Comparison of ENCODE assay signal across 9 mouse cellular contexts in the genomic region with DNA sequence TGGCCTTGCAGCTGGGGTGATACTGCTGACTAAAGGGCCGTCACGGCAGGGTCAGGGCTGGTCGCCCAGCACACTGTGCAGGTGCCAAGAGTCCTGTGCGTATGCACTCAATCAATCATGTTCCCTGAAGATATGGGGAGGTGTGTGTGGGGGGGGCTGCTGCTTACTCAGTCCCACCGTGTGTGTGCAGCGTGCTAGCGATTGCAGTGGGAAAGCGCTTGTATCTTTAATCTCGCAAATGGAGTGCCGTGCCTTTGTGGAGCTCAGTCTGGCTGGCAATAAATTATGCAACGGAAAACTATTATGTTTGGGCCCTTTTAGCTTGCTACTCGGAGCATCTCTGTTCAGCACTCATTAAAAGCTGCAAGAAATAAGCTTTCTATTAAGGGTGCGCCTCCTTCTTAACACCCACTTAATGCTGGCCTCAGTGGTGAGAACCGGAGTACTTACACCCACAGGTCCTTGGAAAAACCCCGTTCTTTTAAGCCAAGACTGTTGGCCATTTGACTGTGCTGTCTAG. TPM values are rescaled to one million over a fixed set of nuclear protein-coding genes. Genes with fewer than 3 reads are reported as not detected.
DNase-seq lines count a peak whose midpoint lies in the region; ATAC-seq and TF ChIP-seq lines count a peak whose summit lies in the region.
"Had no signal": no experiment of that assay in that cellular context is flagged by ENCODE, and none has a peak within 500 bp of the region (broad histone marks: within the 10 kb centered on the region; RNA-seq: fewer than 3 reads in every experiment).

No protein-coding gene starts in this region.

- peak; percentile 82 for ATAC-seq in forebrain, embryonic 13.5 days
- 0 out of 2 replicates have a peak, but pooled peaks have one; percentile 35 for ATAC-seq in hindbrain, embryonic 11.5 days (ENCODE audit: low FRiP score)
- ATAC-seq in megakaryocyte progenitor cell, adult 5-6 weeks (replicated peaks; ENCODE audit: poor library complexity) = no peak

- peak overlapping the region; percentile 8; the same call in 1 of the 2 replicates for H3K4me3 ChIP-seq in layer of hippocampus, adult 2 months
- peak overlapping the region; percentile 7; the same call in 1 of the 2 replicates for H3K4me3 ChIP-seq in forebrain, embryonic 13.5 days
- H3K4me3 ChIP-seq in hindbrain, embryonic 11.5 days (ENCODE audit: low read depth, low read length) = no peak overlapping the region
- H3K4me3 ChIP-seq in olfactory bulb, adult 2 months (ENCODE audit: insufficient read depth, low read depth, low read length) = no peak overlapping the region
- no peak overlapping the region for H3K4me3 ChIP-seq in lung, adult 2 months (replicated peaks; ENCODE audit: extremely low read depth, low read depth, low read length)
- H3K4me3 ChIP-seq: liver, embryonic 13.5 days had no signal

- no peaks in the 10 kb centered on the region for H3K36me3 ChIP-seq in forebrain, embryonic 13.5 days (ENCODE audit: poor library complexity, severe bottlenecking)
- no peaks in the 10 kb centered on the region for H3K36me3 ChIP-seq in hindbrain, embryonic 11.5 days (ENCODE audit: control insufficient read depth, insufficient read depth, low read length)
- H3K36me3 ChIP-seq: liver, embryonic 13.5 days had no signal

- H3K27me3 ChIP-seq in forebrain, embryonic 13.5 days = no peaks in the 10 kb centered on the region
- no peaks in the 10 kb centered on the region for H3K27me3 ChIP-seq in hindbrain, embryonic 11.5 days (ENCODE audit: control insufficient read depth, insufficient read depth, low read length)

- peaks cover 28% of the 10 kb centered on the region for H3K4me1 ChIP-seq in forebrain, embryonic 13.5 days
- H3K4me1 ChIP-seq in hindbrain, embryonic 11.5 days (replicated peaks; ENCODE audit: control insufficient read depth, insufficient read depth, low read length) = no peaks in the 10 kb centered on the region
- peaks cover 3% of the 10 kb centered on the region for H3K4me1 ChIP-seq in olfactory bulb, adult 2 months (ENCODE audit: control insufficient read depth, insufficient read depth, low read length)
- H3K4me1 ChIP-seq in lung, adult 2 months (ENCODE audit: control insufficient read depth, insufficient read depth, low read length) = no peaks in the 10 kb centered on the region

- H3K4me2 ChIP-seq in forebrain, embryonic 13.5 days = peak overlapping the region; percentile 46
- H3K4me2 ChIP-seq in hindbrain, embryonic 11.5 days (replicated peaks; ENCODE audit: low read depth, low read length) = no peak overlapping the region
- H3K4me2 ChIP-seq: liver, embryonic 13.5 days had no signal

- no peaks in the 10 kb centered on the region for H3K9me3 ChIP-seq in forebrain, embryonic 13.5 days (replicated peaks)
- H3K9me3 ChIP-seq in hindbrain, embryonic 11.5 days (ENCODE audit: control insufficient read depth, low read length) = no peaks in the 10 kb centered on the region
- H3K9me3 ChIP-seq: liver, embryonic 13.5 days had no signal

- H3K9ac ChIP-seq in forebrain, embryonic 13.5 days = 0 out of 2 replicates have a peak overlapping the region, but pooled peaks have one; percentile 37
- no peak overlapping the region for H3K9ac ChIP-seq in hindbrain, embryonic 11.5 days (ENCODE audit: low read depth, low read length)
- H3K9ac ChIP-seq: liver, embryonic 13.5 days had no signal

- 11% methylated on average over 15 of the region's 15 CpGs for WGBS in forebrain, embryonic 13.5 days
- 49% methylated on average over 15 of the region's 15 CpGs for WGBS in hindbrain, embryonic 11.5 days
- 27% methylated on average over 15 of the region's 15 CpGs for WGBS in olfactory bulb, adult 2 months
- 61% methylated on average over 15 of the region's 15 CpGs for WGBS in lung, adult 2 months

- no peak overlapping the region for H3K27ac ChIP-seq in layer of hippocampus, adult 2 months
- peak overlapping the region; percentile 76 for H3K27ac ChIP-seq in forebrain, embryonic 13.5 days
- no peak overlapping the region for H3K27ac ChIP-seq in hindbrain, embryonic 11.5 days (ENCODE audit: low read depth, low read length)
- no peak overlapping the region for H3K27ac ChIP-seq in olfactory bulb, adult 2 months (ENCODE audit: insufficient read depth, low read depth, low read length)
- H3K27ac ChIP-seq: liver, embryonic 13.5 days had no signal

- TF ChIP-seq POLR2A in olfactory bulb, adult 2 months (IDR thresholded peaks at IDR 0.05; ENCODE audit: insufficient read depth, low read depth, low read length) = no peak
- TF ChIP-seq POLR2A in lung, adult 2 months (IDR thresholded peaks at IDR 0.05; ENCODE audit: borderline replicate concordance, extremely low read depth, low read depth, low read length) = no peak

- DNase-seq in layer of hippocampus, adult 2 months (ENCODE audit: low spot score in 2 of 2) = no peak
- DNase-seq in layer of hippocampus, postnatal 10 days (ENCODE audit: low spot score in 2 of 2) = no peak
- no peak for DNase-seq in hindbrain, embryonic 11.5 days (ENCODE audit: low spot score)
- no peak for DNase-seq in lung, adult 2 months
- DNase-seq: cerebellum, adult 18-20 months; liver, embryonic 13.5 days had no signal

- TF ChIP-seq CTCF in layer of hippocampus, adult 2 months (conservative IDR thresholded peaks at IDR 0.05) = no peak
- peak; percentile 19; the same call in 1 of the 2 replicates for TF ChIP-seq CTCF in olfactory bulb, adult 2 months (IDR thresholded peaks at IDR 0.05; ENCODE audit: insufficient read depth, low read depth, low read length)
- TF ChIP-seq CTCF in lung, adult 2 months (IDR thresholded peaks at IDR 0.05; ENCODE audit: insufficient read depth, low read length) = no peak

RNA-seq across cellular contexts. Expression of gene Sh3pxd2a, which starts 8.7 kb away (rescaled TPM):
- 10 to 100 TPM; 33.0 to 35.4 TPM for total RNA-seq in layer of hippocampus, adult 2 months (2021)
- 10 to 100 TPM; 28.0 to 29.1 TPM for total RNA-seq in layer of hippocampus, postnatal 10 days (2021)
- polyA plus RNA-seq in forebrain, embryonic 13.5 days (2015; fragmentation: Nextera tagmentation; extraction: Ambion mirVana) = 3.0 and 3.6 TPM in 2 replicates
- 5.5 and 6.9 TPM in 2 replicates for polyA plus RNA-seq in hindbrain, embryonic 11.5 days (2014; fragmentation: Nextera tagmentation; extraction: Ambion mirVana)
- polyA plus RNA-seq in olfactory bulb, adult 2 months (2012; ENCODE audit: insufficient read depth, insufficient read length, low replicate concordance, missing spikeins) = not detected in 2 replicates
- 1.3 and 1.6 TPM in 2 replicates for total RNA-seq in megakaryocyte progenitor cell, adult 5-6 weeks (2015)
- total RNA-seq in megakaryocyte progenitor cell, adult 5-6 weeks (2017) = 1.1 and 1.4 TPM in 2 replicates
- 36.9 and 40.9 TPM in 2 replicates for polyA plus RNA-seq in lung, adult 2 months (2012; rRNA removed)

Comparison
In these comparisons a context has a peak if more than half of its experiments do, and no peak if none do; other contexts are left out.
1. H3K4me3 ChIP-seq: peak in layer of hippocampus, adult 2 months (single experiment) and forebrain, embryonic 13.5 days (single experiment); none in hindbrain, embryonic 11.5 days (single experiment), olfactory bulb, adult 2 months (single experiment) and lung, adult 2 months (single experiment).